Mouse (Mus musculus): ENCODE measurements at regions not wholly inside any gene's neighbourhood (a gene's known extent, or its start where the extent isn't known, plus 50 kb on each side); places are given as distances from the start of the nearest gene placed in this dataset.

DNA sequence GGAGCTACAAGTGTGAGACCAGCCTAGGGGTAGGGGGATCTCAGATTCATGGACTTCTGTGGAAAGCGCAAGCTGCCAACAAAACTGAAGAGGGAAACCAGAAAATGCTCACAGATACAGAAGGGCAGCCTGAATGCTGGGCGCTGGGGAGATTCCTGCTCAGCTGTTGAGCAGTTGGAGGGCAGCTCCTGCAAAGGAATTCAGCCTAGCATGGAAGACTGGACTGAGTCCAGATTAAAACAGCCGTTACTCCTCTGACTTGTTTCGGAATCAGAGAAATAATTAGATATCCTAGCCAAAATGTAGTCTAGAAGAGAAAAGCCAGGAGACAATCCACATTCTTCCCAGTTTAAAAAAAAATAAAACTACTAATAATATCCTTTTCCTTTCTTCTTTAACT, 83.7 kb downstream of the Asb9 start:
- peak; percentile 3 for DNase-seq
